Mouse (Mus musculus) embryonic fibroblast, embryonic 13.5 days (primary cell): ENCODE measurements around the gene Rad9a. TPM values are rescaled to one million over a fixed set of nuclear protein-coding genes. Genes with fewer than 3 reads are reported as not detected.
A peak's percentile ranks its signal among the peaks of the same experiment; 100 is the strongest.

ENCODE experiments used
- H3K27ac ChIP-seq: 2 replicates; pipeline ENCODE4 v1.5.1; 2012; ENCODE audit warnings: low read length, control low read depth, inconsistent platforms; ENCODE audit not compliant: insufficient read depth
- H3K4me1 ChIP-seq: 2 replicates; pipeline ENCODE4 v1.6.1; 2011; ENCODE audit warnings: low read length; ENCODE audit not compliant: control insufficient read depth, insufficient read depth
- H3K4me3 ChIP-seq: 2 replicates; pipeline ENCODE4 v1.5.1; 2011; ENCODE audit warnings: mild to moderate bottlenecking, control low read depth, low read length; ENCODE audit not compliant: insufficient read depth
- CTCF ChIP-seq: IDR thresholded peaks from 2 replicates; pipeline ENCODE4 v1.5.1; 2011; ENCODE audit warnings: mild to moderate bottlenecking, control low read depth, low read length, moderate library complexity, borderline replicate concordance; ENCODE audit not compliant: insufficient read depth
- POLR2A ChIP-seq: IDR thresholded peaks from 2 replicates; pipeline ENCODE4 v1.6.1; 2011; ENCODE audit warnings: low read depth, mild to moderate bottlenecking, control low read depth, low read length, moderate library complexity
- polyA plus RNA-seq: library from polyadenylated mRNA; stranded (reverse); fragments of >200 nt; gene quantifications from 2 replicates; pipeline ENCODE4 v1.2.4, GENCODE M21; 2011; ENCODE audit warnings: low read depth; ENCODE audit not compliant: missing spikeins, insufficient read length

Rad9a gene
- polyA plus RNA-seq, 1 experiment, result 32.3 TPM

GRCm38 (mm10) chr19:4211891-4212588, 10.6 kb upstream of the Rad9a start:
- no peak overlapping the region for H3K4me3 ChIP-seq
- no peak overlapping the region; the same call in 1 of the 2 replicates for H3K27ac ChIP-seq
- H3K4me1 ChIP-seq, result peaks cover 15% of the 10 kb centered on the region
- TF ChIP-seq CTCF, result no peak

GRCm38 (mm10) chr19:4208563-4208962, 7.1 kb upstream of the Rad9a start:
- no peak for TF ChIP-seq CTCF
- no peak for TF ChIP-seq POLR2A

GRCm38 (mm10) chr19:4206971-4207370, 5.5 kb upstream of the Rad9a start:
- no peaks in the 10 kb centered on the region; the same call in 1 of the 2 replicates for H3K4me1 ChIP-seq
- TF ChIP-seq CTCF (peak; percentile 95), POLR2A (no peak)
- H3K27ac ChIP-seq, result no peak overlapping the region
- H3K4me3 ChIP-seq, result no peak overlapping the region

More at GRCm38 (mm10) chr19:4208563-4208962, 7.1 kb upstream of the Rad9a start:
- Histone ChIP-seq H3K4me1 (peaks cover 6% of the 10 kb centered on the region), H3K4me3 (no peak overlapping the region), H3K27ac (no peak overlapping the region)

DNA sequence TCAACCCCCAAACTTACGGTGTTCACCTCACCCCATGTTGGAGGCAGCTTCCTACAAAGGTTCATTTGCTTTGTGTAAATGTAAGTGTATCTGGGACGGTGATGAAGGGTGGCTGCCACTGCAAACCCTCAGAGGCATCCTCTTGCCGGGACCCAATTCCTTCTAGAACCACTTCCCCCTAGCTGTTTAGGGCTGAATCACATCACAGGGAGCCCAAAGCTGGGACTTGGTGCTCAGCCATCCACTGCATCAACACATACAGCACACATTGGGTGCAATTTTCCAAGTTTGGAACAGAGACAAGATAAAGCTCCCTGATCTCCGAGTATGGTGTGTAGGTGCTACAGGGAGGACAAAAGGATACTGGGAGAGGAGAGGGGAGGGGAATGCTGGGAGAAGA, 3.4 kb upstream of the Rad9a start:
- peaks cover 5% of the 10 kb centered on the region; the same call in 1 of the 2 replicates for H3K4me1 ChIP-seq
- TF ChIP-seq POLR2A (no peak), CTCF (no peak)
- no peak overlapping the region for H3K27ac ChIP-seq
- H3K4me3 ChIP-seq, result no peak overlapping the region

DNA sequence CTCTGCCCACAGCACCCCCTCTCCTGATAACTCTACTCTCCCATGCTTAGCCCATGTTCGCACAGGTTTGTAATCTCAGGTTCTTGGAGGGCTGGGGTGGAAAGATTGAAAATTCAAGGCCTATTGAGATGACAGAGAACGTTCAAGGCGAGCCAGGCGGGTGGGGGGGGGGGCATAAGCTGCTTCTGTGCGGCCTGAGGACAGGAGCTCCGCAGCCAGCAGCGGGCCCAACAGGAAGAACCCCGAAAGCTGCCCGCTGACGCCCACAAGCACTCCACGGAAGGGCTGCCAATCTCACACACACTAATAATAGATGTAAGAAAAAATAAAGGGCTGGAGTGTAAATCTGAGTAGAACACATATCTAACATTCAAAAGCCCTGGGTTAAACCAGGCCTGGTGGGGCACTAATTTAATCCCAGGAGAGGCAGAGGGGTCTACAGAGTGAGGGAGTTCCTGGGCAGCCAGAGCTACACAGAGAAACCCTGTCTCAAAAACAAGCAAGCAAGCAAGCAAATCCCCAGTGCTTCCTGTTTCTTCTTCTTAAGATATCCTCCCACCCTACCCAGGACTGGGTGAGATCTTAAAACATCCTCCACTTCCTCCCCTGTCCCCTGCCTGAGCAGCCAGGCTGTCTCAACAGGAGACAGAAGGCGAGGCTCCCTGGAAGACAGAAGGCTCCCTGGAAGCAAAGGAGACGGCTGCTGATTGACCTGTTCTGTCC, 2.3 kb upstream of the Rad9a start:
- Histone ChIP-seq H3K27ac (no peak overlapping the region), H3K4me3 (no peak overlapping the region), H3K4me1 (peaks cover 5% of the 10 kb centered on the region; the same call in 1 of the 2 replicates)
- TF ChIP-seq POLR2A, result no peak
- no peak for TF ChIP-seq CTCF

- H3K27ac ChIP-seq, result no peak overlapping the region
- peaks cover 5% of the 10 kb centered on the region; the same call in 1 of the 2 replicates for H3K4me1 ChIP-seq
- TF ChIP-seq CTCF, result no peak
- TF ChIP-seq POLR2A, result no peak
- no peak overlapping the region for H3K4me3 ChIP-seq
Measured at GRCm38 (mm10) chr19:4203148-4203547, 1.7 kb upstream of the Rad9a start.

GRCm38 (mm10) chr19:4202149-4202548, 687 bp upstream of the Rad9a start:
- Histone ChIP-seq H3K27ac (no peak overlapping the region), H3K4me1 (peaks cover 5% of the 10 kb centered on the region; the same call in 1 of the 2 replicates), H3K4me3 (peak overlapping the region; percentile 52)
- TF ChIP-seq POLR2A, result no peak
- TF ChIP-seq CTCF, result no peak

GRCm38 (mm10) chr19:4197180-4197579, 4.3 kb downstream of the Rad9a start:
- no peak overlapping the region for H3K27ac ChIP-seq
- peaks cover 20% of the 10 kb centered on the region for H3K4me1 ChIP-seq
- H3K4me3 ChIP-seq, result no peak overlapping the region
- TF ChIP-seq CTCF (no peak), POLR2A (0 out of 2 replicates have a peak, but pooled peaks have one; percentile 11)

DNA sequence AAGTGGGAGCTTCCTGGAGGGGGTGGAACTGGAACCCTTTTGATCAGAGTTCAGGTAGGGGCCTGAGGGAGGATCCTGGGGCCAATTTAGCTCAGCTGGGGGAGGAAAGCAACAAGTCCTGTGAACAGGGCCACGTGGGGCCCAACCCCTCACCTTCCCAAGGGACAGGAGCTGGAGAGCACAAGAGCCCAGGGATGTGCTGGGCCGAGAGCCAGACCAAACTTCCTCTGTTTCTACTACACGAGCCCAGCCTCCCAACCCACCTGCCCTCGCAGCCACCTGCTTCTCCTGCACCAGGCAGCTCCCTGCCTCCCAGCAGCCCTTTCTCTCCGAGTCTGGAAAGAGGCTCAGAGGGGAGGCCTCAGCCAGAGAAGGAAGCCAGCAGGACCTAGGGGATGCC, 4.9 kb downstream of the Rad9a start:
- no peak overlapping the region for H3K27ac ChIP-seq
- peaks cover 21% of the 10 kb centered on the region for H3K4me1 ChIP-seq
- no peak overlapping the region for H3K4me3 ChIP-seq
- TF ChIP-seq POLR2A (no peak), CTCF (no peak)

GRCm38 (mm10) chr19:4196048-4196447, 5.4 kb downstream of the Rad9a start:
- Histone ChIP-seq H3K4me1 (peaks cover 24% of the 10 kb centered on the region), H3K27ac (no peak overlapping the region), H3K4me3 (no peak overlapping the region)
- TF ChIP-seq CTCF (no peak), POLR2A (no peak)
